Mouse (Mus musculus) myocyte (in vitro differentiated cells): Measurements from ENCODE around the gene Stac3.

Experiments used
- MYOG ChIP-seq, 3 experiments: IDR thresholded peaks; one replicate each; pipeline ENCODE4 v1.6.1; 2011; ENCODE audit warnings: control low read depth in 2 of 3, low read depth in 2 of 3, mild to moderate bottlenecking in 2 of 3; ENCODE audit not compliant: insufficient read length in 2 of 3, control insufficient read depth in 1 of 3, insufficient read depth in 1 of 3
- POLR2A ChIP-seq: IDR thresholded peaks from one replicate; pipeline ENCODE4 v1.6.1; 2011; ENCODE audit warnings: low read depth, mild to moderate bottlenecking, control low read depth, moderate library complexity; ENCODE audit not compliant: insufficient read length
- POLR2AphosphoS2 ChIP-seq: IDR thresholded peaks from one replicate; pipeline ENCODE4 v1.6.1; 2011; ENCODE audit warnings: low read depth, control low read depth; ENCODE audit not compliant: insufficient read length
- TCF3 ChIP-seq: IDR thresholded peaks from one replicate; pipeline ENCODE4 v1.6.1; 2011; ENCODE audit warnings: low read depth, control low read depth; ENCODE audit not compliant: insufficient read length
- USF1 ChIP-seq: IDR thresholded peaks from one replicate; pipeline ENCODE4 v1.6.1; 2011; ENCODE audit warnings: low read depth, mild to moderate bottlenecking, control low read depth, moderate library complexity

DNA sequence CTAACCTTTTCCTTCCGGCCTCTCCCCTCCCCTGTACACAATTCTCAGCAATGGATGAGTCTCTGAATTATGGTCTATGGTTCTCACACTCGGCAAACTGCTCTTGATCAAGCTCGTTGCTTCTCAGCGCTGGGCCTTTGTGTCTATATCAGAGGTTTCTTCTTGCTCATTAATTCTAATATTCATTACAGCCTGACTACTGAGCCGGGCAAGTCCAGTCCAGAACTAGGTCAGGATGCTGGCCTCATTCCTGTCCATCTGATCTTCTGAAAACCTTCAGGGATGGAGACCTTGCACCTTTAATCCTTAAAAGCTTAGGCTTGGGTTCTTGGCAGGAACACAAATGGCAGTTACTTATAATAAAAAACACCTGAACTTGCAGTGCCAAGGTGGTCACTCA lies 2.0 kb upstream of the Stac3 start:
- TF ChIP-seq USF1 (no peak), POLR2A (no peak), POLR2AphosphoS2 (no peak), TCF3 (no peak), MYOG (IDR thresholded peaks at IDR 0.05; ENCODE audit: control insufficient read depth in 1 of 3, insufficient read depth in 1 of 3, insufficient read length in 2 of 3, low read depth in 2 of 3) (no peak)
